Mouse (Mus musculus) lung, postnatal 0 days (tissue): ENCODE data around the gene Gcn1l1. TPM values are rescaled to one million over a fixed set of nuclear protein-coding genes. Genes with fewer than 3 reads are reported as not detected.

Experiments
- ATAC-seq: fragments of 200-750 bp; cut with Nextera tagmentation; 2 replicates; pipeline ENCODE4 v1.8.0; 2017; ENCODE audit warnings: moderate library complexity
- DNase-seq: peaks from one replicate; pipeline ENCODE4 v3.0.0-alpha.2; 2016; ENCODE audit warnings: low spot score
- H3K27ac ChIP-seq: fragments of 300-500 bp; sonication (generic); 2 replicates; pipeline ENCODE4 v1.5.1; 2014; ENCODE audit warnings: antibody characterized with exemption, mild to moderate bottlenecking, low read length, mixed read lengths
- H3K27me3 ChIP-seq: fragments of 300-500 bp; sonication (generic); replicated peaks from 2 replicates; pipeline ENCODE4 v1.6.1; 2014; ENCODE audit warnings: low read length, mixed read lengths; ENCODE audit not compliant: insufficient read depth
- H3K36me3 ChIP-seq: fragments of 300-500 bp; sonication (generic); 2 replicates; pipeline ENCODE4 v1.6.1; 2014; ENCODE audit warnings: low read length, mixed read lengths; ENCODE audit not compliant: insufficient read depth
- H3K4me1 ChIP-seq: fragments of 300-500 bp; sonication (generic); 2 replicates; pipeline ENCODE4 v1.6.1; 2014; ENCODE audit warnings: antibody characterized with exemption, low read depth, low read length, mixed read lengths; ENCODE audit not compliant: insufficient read depth
- H3K4me2 ChIP-seq: fragments of 300-500 bp; sonication (generic); replicated peaks from 2 replicates; pipeline ENCODE4 v1.6.1; 2014; ENCODE audit warnings: low read depth, mild to moderate bottlenecking, low read length, moderate library complexity, mixed read lengths
- H3K4me3 ChIP-seq: fragments of 300-500 bp; sonication (generic); 2 replicates; pipeline ENCODE4 v1.5.1; 2014; ENCODE audit warnings: low read depth, low read length
- H3K9ac ChIP-seq: fragments of 300-500 bp; sonication (generic); replicated peaks from 2 replicates; pipeline ENCODE4 v1.6.1; 2014; ENCODE audit warnings: low read depth, mild to moderate bottlenecking
- H3K9me3 ChIP-seq: fragments of 300-500 bp; sonication (generic); 2 replicates; pipeline ENCODE4 v1.6.1; 2016; ENCODE audit warnings: low read length, mixed read lengths
- CTCF ChIP-seq: IDR thresholded peaks from 2 replicates; pipeline ENCODE4 v1.5.1; 2016; ENCODE audit warnings: antibody characterized with exemption, mild to moderate bottlenecking
- WGBS: fragments of 180-500 bp; shearing (Covaris S2); extraction: QIAGEN DNeasy Blood & Tissue Kit; methylation state at CpG from one replicate; pipeline ENCODE4 v1.1.7; 2014; 5-methylcytosine and 5-hydroxymethylcytosine counted together
- microRNA-seq: library from miRNA; unstranded; fragments of <30 nt; microRNA quantifications from one replicate; pipeline ENCODE4, GENCODE M21; 2016
- polyA plus RNA-seq: library from polyadenylated mRNA; unstranded; fragments of >200 nt; fragmentation: Nextera tagmentation; extraction: Ambion mirVana; gene quantifications from 2 replicates; pipeline ENCODE4 v1.2.1, GENCODE M21; 2015

Gcn1l1 gene
- polyA plus RNA-seq, 1 experiment from 2014 or later = 13.1 TPM

DNA sequence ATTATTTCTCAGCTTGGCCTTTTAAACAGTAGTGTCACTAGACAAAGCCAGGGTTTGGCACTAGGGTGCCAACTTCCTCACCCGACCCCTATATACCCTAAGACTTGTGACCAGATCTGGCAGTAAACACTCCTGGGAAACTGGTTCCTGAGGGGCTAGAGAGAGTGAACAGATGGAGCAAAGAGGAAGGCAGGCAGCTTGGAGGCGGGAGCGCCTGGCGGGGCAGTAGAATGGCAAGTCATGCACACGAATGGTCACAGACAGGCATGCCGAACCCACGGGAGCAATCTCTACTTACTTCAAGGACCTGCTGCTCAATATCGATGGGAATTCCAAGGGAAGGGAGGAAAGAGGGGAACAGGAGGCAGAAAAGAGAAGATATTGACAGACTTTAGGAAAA is 106.8 kb downstream of the Gcn1l1 start:
- H3K9me3 ChIP-seq = no peaks in the 10 kb centered on the region
- ATAC-seq (no peak), DNase-seq (no peak)
- H3K4me3 ChIP-seq = no peak overlapping the region
- no peaks in the 10 kb centered on the region for H3K27me3 ChIP-seq
- no peak for TF ChIP-seq CTCF
- no peak overlapping the region for H3K27ac ChIP-seq
- 50% methylated on average over 8 of the region's 8 CpGs for WGBS
- no peak overlapping the region for H3K9ac ChIP-seq
- no peaks in the 10 kb centered on the region for H3K4me1 ChIP-seq
- H3K4me2 ChIP-seq = no peak overlapping the region
- H3K36me3 ChIP-seq = no peaks in the 10 kb centered on the region

Small RNA genes within 50 kb of the gene (microRNA-seq; reads per million reads assigned to microRNA genes)
- gene Mir7029 = not detected
- not detected for gene Mir7030

Other genes with a start within 250 kb of the Gcn1l1 start
- 140 and 152 TPM in 2 replicates for gene Srsf9, start 238.1 kb upstream of the Gcn1l1 start, polyA plus RNA-seq
- gene Gatc, start 224.1 kb upstream of the Gcn1l1 start, polyA plus RNA-seq = 10.1 and 10.4 TPM in 2 replicates
- 51.1 and 54.9 TPM in 2 replicates for gene Triap1, start 224.0 kb upstream of the Gcn1l1 start, polyA plus RNA-seq
- 819 and 1,023 TPM in 2 replicates for gene Cox6a1, start 216.3 kb upstream of the Gcn1l1 start, polyA plus RNA-seq
- 1.2 TPM in 2 replicates for gene Msi1, start 135.7 kb upstream of the Gcn1l1 start, polyA plus RNA-seq
- gene Pla2g1b, start 99.0 kb upstream of the Gcn1l1 start, polyA plus RNA-seq = 70.5 and 71.7 TPM in 2 replicates
- gene Sirt4, start 80.5 kb upstream of the Gcn1l1 start, polyA plus RNA-seq = 15.7 and 18.0 TPM in 2 replicates
- 56.4 and 59.3 TPM in 2 replicates for gene Pxn, start 58.6 kb upstream of the Gcn1l1 start, polyA plus RNA-seq
- gene Rplp0, start 5.8 kb upstream of the Gcn1l1 start, polyA plus RNA-seq = 937 and 987 TPM in 2 replicates
- 19.5 and 20.1 TPM in 2 replicates for gene Rab35, start 66.7 kb downstream of the Gcn1l1 start, polyA plus RNA-seq
- 12.4 and 14.1 TPM in 2 replicates for gene Bicdl1, start 166.4 kb downstream of the Gcn1l1 start, polyA plus RNA-seq